Mouse (Mus musculus) G1E-ER4 (cell line): ENCODE data around the gene Dbp. TPM values are rescaled to one million over a fixed set of nuclear protein-coding genes. Genes with fewer than 3 reads are reported as not detected.

Experiments
- GATA1 ChIP-seq: IDR thresholded peaks from one replicate; pipeline ENCODE4 v1.8.0; 2012; ENCODE audit warnings: low read length, inconsistent platforms
- polyA plus RNA-seq: library from polyadenylated mRNA; stranded (reverse); fragments of >175 nt; gene quantifications from 2 replicates; pipeline ENCODE4 v1.2.3, GENCODE M21; 2012

Dbp gene
- polyA plus RNA-seq, 1 experiment = 28.4 TPM

DNA sequence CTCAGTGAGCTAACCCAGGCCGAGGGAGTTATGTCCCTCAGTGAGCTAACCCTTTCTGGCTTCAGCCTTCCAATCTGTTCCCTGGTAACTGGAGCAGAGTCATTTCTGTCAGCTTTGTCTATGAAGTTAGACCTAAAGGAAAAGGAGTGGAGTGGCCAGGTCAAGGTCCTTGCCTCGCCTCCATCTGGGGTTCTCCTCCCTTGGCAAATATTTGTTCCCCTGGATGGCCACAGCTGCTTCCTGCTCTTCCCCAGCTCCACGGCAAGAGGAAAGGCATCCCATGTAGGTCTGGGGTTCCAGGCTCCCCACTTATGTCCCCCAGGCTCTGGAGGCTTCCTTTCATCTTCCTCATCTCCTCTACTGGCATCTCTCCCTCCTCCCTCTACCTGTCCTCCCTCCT, 22.7 kb downstream of the Dbp start:
- no peak for TF ChIP-seq GATA1

DNA sequence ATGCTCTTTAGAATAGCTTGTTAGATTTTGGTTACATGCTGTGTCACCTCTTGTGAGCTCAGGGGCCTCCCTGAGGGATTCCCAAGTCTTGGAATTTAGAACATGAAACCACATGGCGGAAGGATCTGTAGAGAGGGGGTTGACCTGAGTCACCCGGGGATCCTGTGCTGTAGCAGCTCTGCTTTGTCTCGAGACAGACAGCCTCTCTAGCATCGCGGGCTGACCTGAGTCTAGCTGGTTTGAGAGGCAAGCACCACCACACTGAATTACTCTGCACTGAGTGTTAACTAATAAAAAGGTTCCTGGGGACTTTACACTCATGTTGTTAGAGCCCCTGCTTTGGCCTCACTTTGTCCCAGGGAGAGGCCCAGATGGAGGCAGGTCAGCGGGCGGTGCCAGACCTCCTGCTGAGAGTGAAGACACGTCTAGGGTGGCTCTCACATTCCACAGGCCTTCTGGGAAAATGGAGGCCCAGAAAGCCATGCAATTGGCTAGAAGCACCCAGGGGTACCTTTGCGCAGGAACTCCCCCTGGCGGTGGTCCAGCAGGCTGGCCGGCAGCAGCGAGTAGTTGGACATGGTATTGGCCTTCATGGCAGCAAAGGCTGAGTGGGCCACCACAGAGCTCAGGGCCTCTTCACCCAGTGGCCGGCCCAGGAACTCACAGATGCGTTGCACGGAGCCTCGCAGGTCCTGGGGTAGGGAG, 26.0 kb downstream of the Dbp start:
- TF ChIP-seq GATA1 = no peak

DNA sequence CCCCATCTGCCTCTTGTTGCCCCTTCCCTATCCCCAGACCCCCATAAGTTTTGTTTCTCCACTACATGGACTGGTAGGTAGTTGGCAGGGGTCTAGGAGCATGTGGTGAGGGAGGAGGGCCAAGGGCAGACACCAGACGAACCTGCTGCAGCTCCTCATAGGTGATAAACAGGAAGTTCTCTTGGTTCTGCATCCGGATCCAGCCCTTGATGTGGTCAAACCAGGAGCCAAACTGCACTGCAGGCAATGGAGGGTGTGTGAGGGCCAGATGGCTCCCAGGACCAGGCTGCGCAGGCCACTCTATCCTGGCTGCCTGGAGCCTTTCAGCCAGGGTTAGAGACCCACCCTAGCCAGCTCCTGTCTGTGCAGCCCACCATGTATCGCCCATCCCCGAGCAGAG, 28.6 kb downstream of the Dbp start:
- TF ChIP-seq GATA1 = no peak

DNA sequence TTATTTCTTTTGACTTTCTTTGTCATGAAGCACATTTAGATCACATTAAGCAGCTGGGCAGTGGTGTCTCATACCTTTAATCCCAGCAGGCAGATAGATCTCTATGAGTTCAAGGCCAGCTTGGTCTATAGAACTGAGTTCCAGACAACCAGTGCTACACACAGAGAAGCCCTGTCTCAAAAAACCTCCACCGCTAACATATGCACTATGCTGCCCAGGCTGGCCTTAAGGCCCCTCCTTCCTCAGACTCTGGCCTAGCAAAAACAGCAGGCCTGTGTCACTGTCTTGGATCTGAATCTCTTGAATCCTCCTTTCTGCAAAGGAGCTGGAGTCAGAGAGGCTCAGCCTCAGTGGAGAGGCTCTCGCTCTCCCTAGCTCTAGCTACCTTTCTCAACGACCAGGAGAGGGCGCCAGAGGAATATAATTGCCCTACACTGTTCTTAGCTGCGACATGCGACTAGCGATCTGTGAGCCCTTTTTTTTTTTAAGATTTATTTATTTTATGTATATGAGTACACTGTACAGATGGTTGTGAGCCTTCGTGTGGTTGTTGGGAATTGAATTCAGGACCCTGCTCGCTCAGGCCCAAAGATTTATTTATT, 34.4 kb downstream of the Dbp start:
- TF ChIP-seq GATA1 = no peak

DNA sequence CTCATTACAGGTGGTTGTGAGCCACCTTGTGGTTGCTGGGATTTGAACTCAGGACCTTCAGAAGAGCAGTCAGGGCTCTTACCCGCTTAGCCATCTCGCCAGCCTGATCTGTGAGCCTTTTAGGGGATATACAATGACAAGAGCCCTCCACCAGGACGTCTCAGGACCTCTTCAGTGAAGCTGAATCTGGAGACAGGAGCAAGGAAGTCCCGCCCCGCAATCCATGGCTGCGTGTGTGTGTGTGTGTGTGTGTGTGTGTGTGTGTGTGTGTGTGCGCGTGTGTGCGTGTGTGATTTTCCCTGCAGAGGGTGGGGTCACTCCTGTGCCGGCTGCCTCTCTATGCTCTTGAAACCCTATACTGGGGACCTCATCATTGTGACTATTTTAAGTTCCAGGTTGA, 34.9 kb downstream of the Dbp start:
- TF ChIP-seq GATA1 = no peak

DNA sequence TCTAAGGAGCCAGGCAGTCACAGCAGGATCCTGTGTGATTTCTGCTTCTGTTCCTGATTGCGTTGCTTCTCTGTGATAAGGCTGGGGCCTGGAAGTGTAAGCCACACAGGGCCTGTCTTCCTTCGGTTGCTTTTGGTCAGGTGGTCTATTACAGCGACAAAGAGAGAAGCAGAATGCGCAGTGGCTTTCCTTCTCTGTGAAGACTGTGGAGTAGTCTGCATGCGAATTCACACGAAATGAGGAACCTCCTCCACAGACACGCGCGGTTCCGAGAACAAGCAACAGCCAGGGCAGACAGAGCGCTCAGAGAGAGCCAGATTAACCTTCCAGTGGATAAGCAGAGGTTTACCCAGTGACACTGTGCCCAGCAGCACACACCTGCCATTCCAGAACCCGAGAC, 36.4 kb downstream of the Dbp start:
- no peak for TF ChIP-seq GATA1

DNA sequence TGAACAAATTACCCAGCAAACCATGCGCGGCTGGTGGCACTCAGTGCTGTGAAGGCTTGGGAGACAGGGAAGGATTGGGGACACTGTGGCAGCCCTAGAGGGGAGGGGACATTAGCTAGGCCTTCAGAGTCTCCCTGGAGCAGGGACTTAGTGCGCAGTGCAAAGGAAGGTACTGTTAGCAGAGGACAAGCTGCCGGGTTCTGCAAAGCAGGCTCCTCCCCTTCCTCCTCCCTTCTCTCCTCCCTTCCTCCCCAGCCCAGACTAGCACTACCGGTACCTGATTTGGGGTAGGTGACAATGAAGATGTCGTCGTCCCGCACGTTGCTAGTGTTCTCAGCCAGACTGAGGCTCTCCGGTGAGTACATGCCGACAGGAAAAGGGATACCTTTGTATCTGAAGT, 36.9 kb downstream of the Dbp start:
- TF ChIP-seq GATA1 = no peak

DNA sequence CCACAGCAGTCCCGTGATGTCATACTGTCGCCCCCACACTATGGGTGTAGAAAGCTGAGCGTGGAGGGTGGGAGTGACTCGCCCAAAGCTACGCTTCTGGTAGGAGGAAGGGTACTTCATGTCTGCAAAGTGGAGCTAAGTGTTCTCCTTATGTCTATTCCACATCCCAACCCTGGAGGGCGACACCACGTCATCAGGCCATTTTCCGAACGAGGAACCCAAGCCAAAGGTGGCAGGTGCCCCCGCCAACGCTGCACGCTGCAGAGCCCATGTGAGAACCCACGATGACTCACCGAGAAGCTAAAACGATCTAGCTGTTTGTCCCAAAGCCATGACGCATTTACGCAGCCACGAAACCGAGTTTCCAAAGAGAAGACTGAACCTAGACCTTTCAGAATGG, 37.5 kb downstream of the Dbp start:
- TF ChIP-seq GATA1 = no peak

DNA sequence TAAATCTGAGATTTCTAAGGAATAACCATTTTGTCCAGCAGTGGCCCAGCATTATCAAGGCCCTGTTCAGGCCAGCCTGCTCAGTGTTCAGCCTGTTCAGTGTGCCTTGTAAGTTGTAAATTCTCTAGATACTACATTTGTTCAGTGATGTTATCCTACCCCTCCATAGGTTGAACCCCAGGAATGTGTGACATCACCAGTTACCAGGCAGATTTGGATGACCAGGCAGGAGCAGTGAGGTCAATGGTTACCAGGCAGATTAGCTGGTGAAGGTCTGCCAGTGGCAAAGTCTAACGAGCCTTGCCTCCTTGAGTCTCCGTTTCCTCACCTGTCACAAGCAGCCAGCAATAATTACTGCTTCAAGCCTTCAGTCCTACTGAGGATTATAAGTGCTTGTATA, 39.5 kb downstream of the Dbp start:
- TF ChIP-seq GATA1 = no peak

DNA sequence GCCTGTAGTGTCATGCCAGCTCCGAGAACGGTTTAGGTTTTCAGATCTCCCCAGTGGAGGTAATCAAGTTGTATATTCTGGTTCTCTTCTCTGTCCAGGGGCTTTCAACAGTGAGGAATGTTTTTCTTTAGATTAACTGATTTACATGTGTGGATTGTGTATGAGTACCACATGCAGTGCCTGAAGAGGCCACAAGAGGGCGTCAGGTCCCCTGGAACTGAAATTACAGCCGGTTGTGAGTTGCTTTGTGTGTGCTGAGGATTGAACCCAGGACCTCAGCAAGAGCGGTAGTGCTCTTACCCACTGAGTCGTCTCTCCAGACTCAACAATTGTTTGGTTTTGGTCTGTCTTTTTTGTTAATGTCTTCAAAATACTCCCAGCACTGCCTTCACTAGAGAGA, 41.6 kb downstream of the Dbp start:
- no peak for TF ChIP-seq GATA1

DNA sequence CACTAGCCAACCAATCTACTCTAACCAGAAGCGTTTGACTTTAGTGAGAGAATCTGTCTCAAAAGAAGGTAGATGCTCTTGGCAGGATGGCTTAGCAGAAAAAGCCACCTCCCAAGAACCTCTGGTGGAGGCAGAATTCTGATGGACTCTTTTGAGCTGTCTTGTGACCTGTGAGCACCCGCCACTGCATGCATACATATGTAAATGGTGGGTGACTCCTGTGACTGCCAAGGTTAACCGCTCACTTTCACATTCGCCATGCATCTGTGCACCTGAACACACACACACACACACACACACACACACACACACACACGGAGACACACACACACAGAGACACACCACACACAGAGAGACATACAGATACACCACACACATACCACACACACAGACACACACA, 42.6 kb downstream of the Dbp start:
- TF ChIP-seq GATA1 = no peak

DNA sequence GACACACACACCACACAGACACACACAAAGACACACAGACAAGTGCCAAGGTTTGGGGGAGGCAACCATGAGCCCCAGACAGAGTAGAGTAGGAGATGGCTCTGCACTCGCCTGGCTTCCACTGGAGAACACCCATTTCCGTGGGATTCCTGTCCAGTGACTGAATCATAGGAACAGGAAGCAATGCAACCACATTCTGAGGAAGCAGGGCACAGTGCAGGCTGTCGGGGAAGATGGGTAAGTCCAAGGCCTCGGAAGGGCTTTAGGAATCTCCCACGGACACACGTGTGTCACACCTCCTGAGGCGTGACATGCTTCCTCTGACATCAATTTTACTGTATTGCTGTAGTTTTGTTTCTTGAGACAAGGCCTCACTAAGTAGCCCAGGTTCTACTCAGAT, 43.2 kb downstream of the Dbp start:
- TF ChIP-seq GATA1 = no peak

DNA sequence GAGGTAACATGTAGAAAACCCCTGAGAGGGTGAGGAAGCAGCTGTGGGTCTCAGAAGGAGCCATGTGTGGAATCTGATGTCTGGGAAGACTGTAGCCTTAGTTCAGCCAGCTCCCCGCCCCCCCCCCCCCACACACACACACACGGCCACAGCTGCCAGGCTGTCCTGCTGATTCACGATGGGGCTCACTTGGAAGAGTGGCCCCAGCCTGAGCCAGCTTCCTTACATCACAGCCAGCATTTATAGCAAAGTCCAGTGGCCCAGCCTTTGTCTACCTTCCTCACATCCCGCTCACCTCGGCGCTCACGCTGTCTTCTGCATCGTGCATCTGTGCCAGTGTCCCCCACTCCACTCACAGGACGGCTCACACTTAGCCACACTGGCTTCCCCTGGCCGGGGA, 44.5 kb downstream of the Dbp start:
- no peak for TF ChIP-seq GATA1

DNA sequence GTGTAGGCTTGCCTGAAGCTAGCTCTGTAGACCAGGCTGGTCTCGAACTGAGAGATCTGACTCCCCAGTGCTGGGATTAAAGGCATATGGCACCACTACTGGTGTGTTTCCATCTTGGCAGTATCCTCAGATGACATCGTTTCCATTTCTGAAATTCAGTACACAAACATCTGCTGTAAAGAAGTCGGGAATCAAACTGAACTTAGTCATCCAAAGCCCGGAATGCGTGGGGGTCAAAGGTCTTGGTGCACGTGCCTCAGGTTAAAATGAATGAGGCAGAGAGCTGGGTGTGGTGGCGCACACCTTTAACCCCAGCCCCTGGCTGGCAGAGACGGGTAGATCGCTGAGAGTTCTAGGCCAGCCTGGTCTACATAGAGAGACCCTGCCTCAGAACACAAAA, 45.3 kb downstream of the Dbp start:
- no peak for TF ChIP-seq GATA1

DNA sequence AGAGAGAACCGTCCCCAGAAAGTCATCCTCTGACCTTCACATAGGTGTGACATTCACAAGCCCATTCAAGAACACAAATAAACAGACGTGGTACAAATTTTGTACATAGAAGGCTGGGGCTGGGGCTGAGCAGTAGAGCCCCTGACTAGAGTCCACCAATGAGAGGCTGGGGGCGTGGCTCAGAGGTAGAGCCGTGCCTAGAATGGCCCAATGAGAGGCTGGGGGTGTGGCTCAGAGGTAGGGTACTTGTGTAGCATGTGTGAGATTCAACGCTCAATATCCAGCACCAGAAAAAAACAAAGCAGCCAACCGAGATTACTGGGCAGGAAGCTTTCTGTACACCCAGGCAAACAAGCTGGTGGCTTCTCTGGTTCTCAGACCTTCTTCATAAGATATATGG, 50.8 kb downstream of the Dbp start:
- no peak for TF ChIP-seq GATA1

DNA sequence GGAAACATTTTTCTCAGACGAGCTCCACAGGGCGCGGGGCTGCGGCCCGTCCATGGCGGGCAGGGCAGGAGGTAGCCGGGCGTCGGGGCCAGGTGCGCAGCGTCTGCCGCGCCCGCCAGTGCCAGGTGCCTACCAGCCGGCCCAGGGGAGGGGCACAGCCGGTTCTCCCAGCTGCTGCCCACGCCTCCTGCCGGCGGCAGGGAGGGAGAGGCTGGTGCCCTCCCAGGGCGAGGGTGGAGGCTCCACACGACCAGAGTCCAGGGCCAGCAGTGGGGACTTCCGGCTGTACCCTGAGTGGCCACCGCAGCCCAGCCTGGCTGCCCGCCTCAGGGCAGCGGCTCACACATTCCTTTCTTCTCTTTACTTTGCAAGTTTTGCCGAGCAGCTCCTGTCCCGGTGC, 54.5 kb downstream of the Dbp start:
- no peak for TF ChIP-seq GATA1

Other genes starting within 250 kb of the Dbp start
- gene Ftl1, start 245.2 kb upstream of the Dbp start, polyA plus RNA-seq = 11,844 and 12,759 TPM in 2 replicates
- 407 and 498 TPM in 2 replicates for gene Bax, start 238.2 kb upstream of the Dbp start, polyA plus RNA-seq
- gene Tulp2, start 223.2 kb upstream of the Dbp start, polyA plus RNA-seq = 1.7 and 2.0 TPM in 2 replicates
- gene Gm45808, start 218.3 kb upstream of the Dbp start, polyA plus RNA-seq = not detected in 2 replicates
- 0.29 and 0.49 TPM in 2 replicates for gene Dhdh, start 216.3 kb upstream of the Dbp start, polyA plus RNA-seq
- gene Nucb1, start 194.7 kb upstream of the Dbp start, polyA plus RNA-seq = 1,038 and 1,233 TPM in 2 replicates
- gene Ppp1r15a, start 178.8 kb upstream of the Dbp start, polyA plus RNA-seq = 87.1 and 135 TPM in 2 replicates
- 1.2 and 1.8 TPM in 2 replicates for gene Plekha4, start 178.8 kb upstream of the Dbp start, polyA plus RNA-seq
- 10.6 and 11.5 TPM in 2 replicates for gene Hsd17b14, start 150.2 kb upstream of the Dbp start, polyA plus RNA-seq
- gene Bcat2, start 134.9 kb upstream of the Dbp start, polyA plus RNA-seq = 83.5 and 192 TPM in 2 replicates
- gene Fgf21, start 89.6 kb upstream of the Dbp start, polyA plus RNA-seq = not detected in 2 replicates
- gene Fut1, start 87.8 kb upstream of the Dbp start, polyA plus RNA-seq = not detected in 2 replicates
- gene Izumo1, start 83.3 kb upstream of the Dbp start, polyA plus RNA-seq = 0.11 and 0.14 TPM in 2 replicates
- 1.2 and 1.6 TPM in 2 replicates for gene Rasip1, start 77.6 kb upstream of the Dbp start, polyA plus RNA-seq
- not detected in 2 replicates for gene Mamstr, start 65.1 kb upstream of the Dbp start, polyA plus RNA-seq
- gene Fut2, start 38.7 kb upstream of the Dbp start, polyA plus RNA-seq = not detected in 2 replicates
- gene Ntn5, start 21.1 kb upstream of the Dbp start, polyA plus RNA-seq = 0.11 TPM in 1 of 2 replicates, not detected in the other
- not detected in 2 replicates for gene Sec1, start 10.7 kb upstream of the Dbp start, polyA plus RNA-seq
- 0.37 and 0.79 TPM in 2 replicates for gene Car11, start 5.2 kb upstream of the Dbp start, polyA plus RNA-seq
- 18,264 and 20,873 TPM in 2 replicates for gene Rpl18, start 10.4 kb downstream of the Dbp start, polyA plus RNA-seq
- 172 and 187 TPM in 2 replicates for gene Sphk2, start 12.9 kb downstream of the Dbp start, polyA plus RNA-seq
- 1.2 TPM in 2 replicates for gene Fam83e, start 16.1 kb downstream of the Dbp start, polyA plus RNA-seq
- not detected in 2 replicates for gene Spaca4, start 20.7 kb downstream of the Dbp start, polyA plus RNA-seq
- gene Lmtk3, start 78.7 kb downstream of the Dbp start, polyA plus RNA-seq = 0.03 and 0.04 TPM in 2 replicates
- not detected in 2 replicates for gene Sult2b1, start 79.6 kb downstream of the Dbp start, polyA plus RNA-seq
- 117 and 133 TPM in 2 replicates for gene Cyth2, start 109.5 kb downstream of the Dbp start, polyA plus RNA-seq
- 1.1 and 1.3 TPM in 2 replicates for gene Kcnj14, start 119.7 kb downstream of the Dbp start, polyA plus RNA-seq
- gene Grwd1, start 125.9 kb downstream of the Dbp start, polyA plus RNA-seq = 126 and 128 TPM in 2 replicates
- gene Kdelr1, start 167.7 kb downstream of the Dbp start, polyA plus RNA-seq = 249 and 281 TPM in 2 replicates
- 0.02 TPM in 2 replicates for gene Grin2d, start 173.3 kb downstream of the Dbp start, polyA plus RNA-seq
- gene Syngr4, start 191.6 kb downstream of the Dbp start, polyA plus RNA-seq = 80.3 and 80.6 TPM in 2 replicates
- gene Tmem143, start 191.9 kb downstream of the Dbp start, polyA plus RNA-seq = 44.3 and 60.2 TPM in 2 replicates
- 1.4 and 2.5 TPM in 2 replicates for gene Emp3, start 216.3 kb downstream of the Dbp start, polyA plus RNA-seq
- gene Ccdc114, start 219.0 kb downstream of the Dbp start, polyA plus RNA-seq = not detected in 2 replicates